Mouse (Mus musculus) testis, adult 10 weeks (tissue): ENCODE data around the gene Cpped1. TPM values are rescaled to one million over a fixed set of nuclear protein-coding genes. Genes with fewer than 3 reads are reported as not detected.

ENCODE experiments used
- polyA plus RNA-seq: library from polyadenylated mRNA; stranded (reverse); fragments of 350-450 nt; fragmentation: Illumina TruSeq; extraction: RNeasy Lipid Tissue Mini Kit (QIAGEN cat#74804); gene quantifications from one replicate; pipeline ENCODE4 v1.2.3, GENCODE M21; 2014; ENCODE audit warnings: low read depth, low replicate concordance

The Cpped1 gene
- 13.7 TPM for polyA plus RNA-seq

DNA sequence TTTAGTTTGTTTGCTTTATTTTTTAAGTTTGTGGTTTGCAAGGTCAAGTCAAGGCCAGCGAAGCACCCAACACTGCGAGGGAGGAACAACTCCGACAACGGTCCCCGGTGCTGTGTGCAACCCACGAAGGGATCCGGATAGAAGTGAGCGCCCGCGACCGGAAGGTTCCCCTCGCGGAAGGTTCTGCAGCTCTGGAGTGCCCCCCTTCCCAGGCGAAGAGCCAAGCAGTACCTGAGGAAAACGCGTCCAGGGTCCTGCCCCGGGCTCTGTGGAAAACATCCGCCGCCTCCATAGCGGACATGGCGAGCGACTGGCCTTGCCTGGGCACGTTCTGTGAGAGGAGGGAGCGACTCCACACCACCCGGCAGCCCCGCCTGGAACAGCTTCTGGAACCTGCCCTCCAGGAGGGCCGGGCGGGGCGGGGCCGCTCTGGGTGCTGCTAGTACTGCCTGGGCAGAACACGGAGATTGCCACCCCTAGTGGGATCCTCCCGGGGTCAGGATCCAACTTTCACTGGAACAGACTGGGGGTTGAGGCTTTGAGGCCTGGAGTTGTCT lies at the start of gene Cpped1:
TSS of gene Cpped1 (minus strand) at position 411 of the 557 bp plus-strand sequence.

Other genes starting within 250 kb of the Cpped1 start
- 0.69 TPM for gene Shisa9, start 74.7 kb upstream of the Cpped1 start, polyA plus RNA-seq